Mouse (Mus musculus): ENCODE results near the gene Mfsd4b2.

DNA sequence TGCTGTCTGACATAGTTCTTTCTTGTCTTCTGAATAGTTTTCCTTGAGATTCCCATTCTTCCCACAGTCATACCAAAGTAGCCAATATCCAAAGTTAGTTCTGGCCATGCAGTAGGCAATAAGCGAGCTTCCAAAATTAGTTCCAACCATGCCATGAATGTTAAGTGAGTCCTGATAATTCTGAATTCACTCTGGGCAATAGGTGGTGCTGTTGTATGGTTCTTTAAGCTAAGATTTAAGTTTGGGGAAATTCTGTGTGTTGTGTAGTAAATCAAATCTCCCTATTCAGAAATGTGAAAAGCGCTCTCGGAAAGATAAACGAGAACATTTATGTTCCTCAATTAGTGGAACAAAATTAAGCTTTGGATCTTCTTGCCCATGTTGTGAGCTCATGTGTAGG, 31.5 kb upstream of the Mfsd4b2 start:
- no peak for TF ChIP-seq POLR2A (IDR thresholded peaks at IDR 0.05; ENCODE audit: borderline replicate concordance, insufficient read depth, low read length)
- no peak for TF ChIP-seq CTCF (IDR thresholded peaks at IDR 0.05; ENCODE audit: borderline replicate concordance, insufficient read depth, low read depth, low read length)

All from cerebellum, adult 2 months (tissue).